Mouse (Mus musculus) cortical plate, adult 2 months (tissue): ENCODE measurements around the gene Hoxc9. TPM values are rescaled to one million over a fixed set of nuclear protein-coding genes. Genes with fewer than 3 reads are reported as not detected.

ENCODE experiments used
- H3K27ac ChIP-seq: fragments of 200-500 bp; 2 replicates; pipeline ENCODE4 v1.5.1; 2012; ENCODE audit warnings: low read length, control low read depth, inconsistent platforms; ENCODE audit not compliant: insufficient read depth
- H3K4me1 ChIP-seq: fragments of 200-500 bp; 2 replicates; pipeline ENCODE4 v1.6.1; 2011; ENCODE audit warnings: low read length; ENCODE audit not compliant: control insufficient read depth, insufficient read depth
- H3K4me3 ChIP-seq: fragments of 200-500 bp; 2 replicates; pipeline ENCODE4 v1.5.1; 2011; ENCODE audit warnings: mild to moderate bottlenecking, low read length, control low read depth; ENCODE audit not compliant: insufficient read depth
- CTCF ChIP-seq: fragments of 200-500 bp; IDR thresholded peaks from 2 replicates; pipeline ENCODE4 v1.5.1; 2011; ENCODE audit warnings: mild to moderate bottlenecking, control low read depth, low read length; ENCODE audit not compliant: insufficient read depth; ENCODE audit errors: extremely low read depth
- POLR2A ChIP-seq: fragments of 200-500 bp; IDR thresholded peaks from 2 replicates; pipeline ENCODE4 v1.6.1; 2011; ENCODE audit warnings: mild to moderate bottlenecking, low read length, control low read depth; ENCODE audit not compliant: insufficient read depth; ENCODE audit errors: extremely low read depth
- polyA plus RNA-seq: library from polyadenylated mRNA; depleted of rRNA; stranded (reverse); fragments of >200 nt; gene quantifications from 2 replicates; pipeline ENCODE4 v1.2.3, GENCODE M21; 2012

Gene Hoxc9
- polyA plus RNA-seq, 1 experiment = not detected

GRCm38 (mm10) chr15:102966776-102967311 is 9.4 kb upstream of the Hoxc9 start, which contains the start of gene Hoxc10:
Gene Hoxc10, plus strand, starts transcription at chr15:102966796.
- no peak within 1 kb of the TSS for H3K4me3 ChIP-seq
- no peak for TF ChIP-seq CTCF
- no peak for TF ChIP-seq POLR2A
- H3K4me1 ChIP-seq = no peaks in the 10 kb centered on the region
- H3K27ac ChIP-seq = no peak within 1 kb of the TSS

GRCm38 (mm10) chr15:102967312-102967510 is 9.0 kb upstream of the Hoxc9 start, which contains the start of gene Hoxc5:
Gene Hoxc5, plus strand, starts transcription at chr15:102967443.
- TF ChIP-seq CTCF = no peak
- no peak for TF ChIP-seq POLR2A
- H3K27ac ChIP-seq = no peak within 1 kb of the TSS
- H3K4me3 ChIP-seq = no peak within 1 kb of the TSS
- no peaks in the 10 kb centered on the region for H3K4me1 ChIP-seq

GRCm38 (mm10) chr15:102967511-102968397 is 8.5 kb upstream of the Hoxc9 start:
- TF ChIP-seq CTCF (no peak), POLR2A (no peak)
- no peak overlapping the region for H3K4me3 ChIP-seq

GRCm38 (mm10) chr15:102969296-102969695 is 6.9 kb upstream of the Hoxc9 start:
- TF ChIP-seq POLR2A (no peak), CTCF (no peak)
- Histone ChIP-seq H3K4me3 (no peak overlapping the region), H3K27ac (no peak overlapping the region), H3K4me1 (no peaks in the 10 kb centered on the region)

More at GRCm38 (mm10) chr15:102967511-102968397, 8.5 kb upstream of the Hoxc9 start:
- no peaks in the 10 kb centered on the region for H3K4me1 ChIP-seq
- no peak overlapping the region for H3K27ac ChIP-seq

- no peak overlapping the region for H3K4me3 ChIP-seq
- TF ChIP-seq CTCF (no peak), POLR2A (no peak)
- no peak overlapping the region for H3K27ac ChIP-seq
- H3K4me1 ChIP-seq = no peaks in the 10 kb centered on the region
Measured at GRCm38 (mm10) chr15:102970740-102971139, 5.5 kb upstream of the Hoxc9 start.

GRCm38 (mm10) chr15:102972254-102972653 is 4.0 kb upstream of the Hoxc9 start:
- Histone ChIP-seq H3K4me1 (no peaks in the 10 kb centered on the region), H3K27ac (no peak overlapping the region), H3K4me3 (no peak overlapping the region)
- TF ChIP-seq POLR2A (no peak), CTCF (no peak)

GRCm38 (mm10) chr15:102972753-102973152 is 3.5 kb upstream of the Hoxc9 start:
- Histone ChIP-seq H3K4me3 (no peak overlapping the region), H3K27ac (no peak overlapping the region), H3K4me1 (no peaks in the 10 kb centered on the region)
- no peak for TF ChIP-seq POLR2A
- TF ChIP-seq CTCF = no peak

- H3K4me3 ChIP-seq = no peak overlapping the region
- no peak for TF ChIP-seq POLR2A
- no peak overlapping the region for H3K27ac ChIP-seq
- H3K4me1 ChIP-seq = no peaks in the 10 kb centered on the region
Measured at GRCm38 (mm10) chr15:102975034-102975433, 1.2 kb upstream of the Hoxc9 start.

GRCm38 (mm10) chr15:102975688-102976111 is 539 bp upstream of the Hoxc9 start:
- Histone ChIP-seq H3K4me3 (no peak overlapping the region), H3K27ac (no peak overlapping the region), H3K4me1 (no peaks in the 10 kb centered on the region)
- TF ChIP-seq CTCF (no peak), POLR2A (no peak)

GRCm38 (mm10) chr15:102976631-102977422 is 588 bp downstream of the Hoxc9 start:
- no peak for TF ChIP-seq CTCF
- TF ChIP-seq POLR2A = no peak
- H3K4me3 ChIP-seq = no peak overlapping the region
- no peak overlapping the region for H3K27ac ChIP-seq
- no peaks in the 10 kb centered on the region for H3K4me1 ChIP-seq
